In the genomic region with DNA sequence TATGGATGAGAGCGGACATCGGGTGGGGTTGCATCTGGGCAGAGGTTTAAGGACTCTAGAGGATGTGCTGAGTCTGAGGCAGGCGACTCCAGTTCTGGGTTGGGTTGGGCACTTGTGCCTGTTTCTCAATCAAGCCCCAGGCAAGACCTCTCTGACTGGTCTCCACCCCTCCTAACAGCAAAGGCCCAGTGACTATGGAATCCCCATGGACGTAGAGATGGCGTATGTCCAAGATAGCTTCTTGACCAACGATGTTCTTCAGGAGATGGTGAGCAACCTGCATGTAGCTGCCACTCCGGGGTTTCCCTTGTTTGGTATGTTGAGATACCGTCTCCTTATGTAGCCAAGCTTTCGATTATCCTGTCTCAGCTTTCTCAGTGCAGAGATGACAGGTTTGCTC, we compare ENCODE assay signal across 29 mouse cellular contexts. TPM values are rescaled to one million over a fixed set of nuclear protein-coding genes. Genes with fewer than 3 reads are reported as not detected.
DNase-seq lines count a peak whose midpoint lies in the region; ATAC-seq and TF ChIP-seq lines count a peak whose summit lies in the region.
"Had no signal": no experiment of that assay in that cellular context is flagged by ENCODE, and none has a peak within 500 bp of the region (broad histone marks: within the 10 kb centered on the region; RNA-seq: fewer than 3 reads in every experiment).

No protein-coding gene starts in this region.

- H3K27ac ChIP-seq in layer of hippocampus, adult 2 months = peak overlapping the region; percentile 3; the same call in 1 of the 2 replicates
- no peak overlapping the region for H3K27ac ChIP-seq in MEL (ENCODE audit: control insufficient read depth, low read depth, low read length)
- H3K27ac ChIP-seq in hindbrain, embryonic 11.5 days (ENCODE audit: low read depth, low read length) = no peak overlapping the region
- H3K27ac ChIP-seq: embryonic facial prominence, embryonic 13.5 days; embryonic facial prominence, embryonic 15.5 days; forebrain, embryonic 10.5 days; forebrain, embryonic 12.5 days had no signal

- H3K36me3 ChIP-seq in MEL (ENCODE audit: control insufficient read depth in 1 of 2, insufficient read depth in 2 of 2, low read length in 2 of 2) = peaks cover 0 to 3% of the 10 kb centered on the region in 2 experiments; a peak in 2 of 4 replicates
- peaks cover 21% of the 10 kb centered on the region for H3K36me3 ChIP-seq in hindbrain, embryonic 11.5 days (ENCODE audit: control insufficient read depth, insufficient read depth, low read length)

- no peak for TF ChIP-seq EP300 in MEL (IDR thresholded peaks at IDR 0.05; ENCODE audit: low read depth in 1 of 2, low read length in 2 of 2)

- no peak overlapping the region for H3K9ac ChIP-seq in MEL (ENCODE audit: control insufficient read depth, low read depth, low read length, poor library complexity, severe bottlenecking)
- no peak overlapping the region for H3K9ac ChIP-seq in hindbrain, embryonic 11.5 days (ENCODE audit: low read depth, low read length)
- H3K9ac ChIP-seq: embryonic facial prominence, embryonic 13.5 days; embryonic facial prominence, embryonic 15.5 days; forebrain, embryonic 12.5 days had no signal

- H3K4me1 ChIP-seq in MEL (ENCODE audit: control insufficient read depth in 1 of 2, insufficient read depth in 2 of 2, low read length in 2 of 2) = peaks cover 0 to 3% of the 10 kb centered on the region in 2 experiments; a peak in 2 of 4 replicates
- H3K4me1 ChIP-seq in hindbrain, embryonic 11.5 days (replicated peaks; ENCODE audit: control insufficient read depth, insufficient read depth, low read length) = peaks cover 2% of the 10 kb centered on the region; the same call in 1 of the 2 replicates

- no peak for TF ChIP-seq RAD21 in MEL (IDR thresholded peaks at IDR 0.05; ENCODE audit: low read depth, low read length)

- DNase-seq in cerebellum, adult 9-11 months = peak; percentile 49
- no peak for DNase-seq in layer of hippocampus, adult 2 months (ENCODE audit: low spot score in 2 of 2)
- no peak for DNase-seq in layer of hippocampus, adult 9-10 months (ENCODE audit: low spot score)
- DNase-seq in MEL (ENCODE audit: low read depth, low spot score) (peak; percentile 5), adipocyte (ENCODE audit: low spot score) (no peak)
- peak; percentile 7 for DNase-seq in naive thymus-derived CD4-positive, alpha-beta T cell, adult 2 months (ENCODE audit: low read depth)
- DNase-seq in hindbrain, embryonic 11.5 days (ENCODE audit: low spot score) = no peak
- DNase-seq: adrenal gland, adult 2 months; adrenal gland, postnatal 14 days; adrenal gland, postnatal 36 days; B cell, adult 2 months; cerebellum, adult 2 months; cerebellum, postnatal 14 days; cerebellum, postnatal 36 days; embryo, embryonic 11 days had no signal

- H3K4me3 ChIP-seq in layer of hippocampus, adult 2 months = no peak overlapping the region
- H3K4me3 ChIP-seq in MEL (ENCODE audit: control insufficient read depth in 1 of 2, insufficient read depth in 1 of 2, low read depth in 2 of 2, low read length in 2 of 2) = no peak overlapping the region
- H3K4me3 ChIP-seq in hindbrain, embryonic 11.5 days (ENCODE audit: low read depth, low read length) = no peak overlapping the region
- H3K4me3 ChIP-seq: embryonic facial prominence, embryonic 13.5 days; embryonic facial prominence, embryonic 15.5 days; erythroblast, embryonic 14.5 days; forebrain, embryonic 10.5 days; forebrain, embryonic 12.5 days had no signal

- TF ChIP-seq POLR2A in MEL (IDR thresholded peaks at IDR 0.05; ENCODE audit: control insufficient read depth in 1 of 2, insufficient read depth in 1 of 2, low read depth in 1 of 2, low read length in 2 of 2, poor library complexity in 1 of 2) = no peak

- no peaks in the 10 kb centered on the region for H3K27me3 ChIP-seq in MEL (ENCODE audit: control insufficient read depth in 1 of 2, insufficient read depth in 2 of 2, low read length in 2 of 2)
- H3K27me3 ChIP-seq in hindbrain, embryonic 11.5 days (ENCODE audit: control insufficient read depth, insufficient read depth, low read length) = no peaks in the 10 kb centered on the region
- H3K27me3 ChIP-seq: CH12.LX; embryonic facial prominence, embryonic 13.5 days; embryonic facial prominence, embryonic 15.5 days; forebrain, embryonic 12.5 days; Patski had no signal

- no peaks in the 10 kb centered on the region for H3K79me2 ChIP-seq in MEL (ENCODE audit: control insufficient read depth, insufficient read depth, low read length, poor library complexity)

- WGBS in hindbrain, embryonic 11.5 days = 96% methylated on average over 9 of the region's 9 CpGs

- no peak for TF ChIP-seq CTCF in layer of hippocampus, adult 2 months (conservative IDR thresholded peaks at IDR 0.05)
- no peak for TF ChIP-seq CTCF in MEL (IDR thresholded peaks at IDR 0.05 in 2 of 3, conservative IDR thresholded peaks at IDR 0.05 in 1 of 3; ENCODE audit: control insufficient read depth in 1 of 3, insufficient read depth in 1 of 3, low read depth in 2 of 3, low read length in 3 of 3, poor library complexity in 1 of 3, severe bottlenecking in 1 of 3)

- H3K4me2 ChIP-seq in hindbrain, embryonic 11.5 days (replicated peaks; ENCODE audit: low read depth, low read length) = no peak overlapping the region
- H3K4me2 ChIP-seq: embryonic facial prominence, embryonic 13.5 days; embryonic facial prominence, embryonic 15.5 days; forebrain, embryonic 12.5 days had no signal

- no peak for ATAC-seq in cerebellum, adult (ENCODE audit: insufficient number of reproducible peaks, low FRiP score, low TSS enrichment)
- ATAC-seq in hindbrain, embryonic 11.5 days (ENCODE audit: low FRiP score) = no peak
- ATAC-seq: activated CD4-positive, CD25-positive, alpha-beta regulatory T cell, adult 4 months; CD4-positive, CD25-positive, alpha-beta regulatory T cell, adult 4 months; forebrain, embryonic 14.5 days; forebrain, embryonic 16.5 days; Patski had no signal

- no peaks in the 10 kb centered on the region for H3K9me3 ChIP-seq in MEL (replicated peaks; ENCODE audit: insufficient read depth, low read length)
- H3K9me3 ChIP-seq in hindbrain, embryonic 11.5 days (ENCODE audit: control insufficient read depth, low read length) = no peaks in the 10 kb centered on the region
- H3K9me3 ChIP-seq: embryonic facial prominence, embryonic 13.5 days; embryonic facial prominence, embryonic 15.5 days; forebrain, embryonic 10.5 days; forebrain, embryonic 12.5 days; G1E had no signal

TF ChIP-seq in MEL, 35 proteins besides CTCF, POLR2A, EP300 and RAD21:
- no peak for TF ChIP-seq SMC3 (IDR thresholded peaks at IDR 0.05; ENCODE audit: low read depth, low read length)
- TF ChIP-seq POLR2AphosphoS2 (IDR thresholded peaks at IDR 0.05; ENCODE audit: low read length) = peak; percentile 43; the same call in 1 of the 2 replicates

RNA-seq across cellular contexts. Expression of gene Mpnd, which starts 9.8 kb away (rescaled TPM):
- 100 to 1,000 TPM; 101 to 103 TPM for total RNA-seq in layer of hippocampus, adult 2 months (2021)
- total RNA-seq in MEL (2012; rRNA removed) = 3.9 and 5.6 TPM in 2 replicates
- 10 to 100 TPM in 1 of 2 experiments, not detected in 1; 18.3 TPM for polyA plus RNA-seq in MEL (2012; ENCODE audit: insufficient read depth in 1 of 2, insufficient read length in 2 of 2, low read depth in 1 of 2, low replicate concordance in 2 of 2, missing spikeins in 1 of 2)
- 141 and 163 TPM in 2 replicates for polyA plus RNA-seq in hindbrain, embryonic 11.5 days (2014; fragmentation: Nextera tagmentation; extraction: Ambion mirVana)

RNA-seq across cellular contexts. Expression of gene Stap2, which starts 9.9 kb away (rescaled TPM):
- total RNA-seq in layer of hippocampus, adult 2 months (2021) = 1 to 10 TPM; 2.2 to 2.8 TPM
- total RNA-seq in MEL (2012; rRNA removed) = 0.08 and 0.10 TPM in 2 replicates
- polyA plus RNA-seq in MEL (2012; ENCODE audit: insufficient read depth in 1 of 2, insufficient read length in 2 of 2, low read depth in 1 of 2, low replicate concordance in 2 of 2, missing spikeins in 1 of 2) = under 1 TPM in 1 of 2 experiments, not detected in 1; 0.08 TPM
- 5.1 and 6.3 TPM in 2 replicates for polyA plus RNA-seq in hindbrain, embryonic 11.5 days (2014; fragmentation: Nextera tagmentation; extraction: Ambion mirVana)
- total RNA-seq: common myeloid progenitor, adult 5-6 weeks had no signal
- polyA plus RNA-seq: erythroblast, embryonic 14.5 days; G1E had no signal

RNA-seq across cellular contexts. Expression of gene Sh3gl1, which starts 21.1 kb away (rescaled TPM):
- 10 to 100 TPM; 63.0 to 69.7 TPM for total RNA-seq in layer of hippocampus, adult 2 months (2021)
- 36.7 and 41.0 TPM in 2 replicates for total RNA-seq in MEL (2012; rRNA removed)
- polyA plus RNA-seq in MEL (2012; ENCODE audit: insufficient read depth in 1 of 2, insufficient read length in 2 of 2, low read depth in 1 of 2, low replicate concordance in 2 of 2, missing spikeins in 1 of 2) = 10 to 100 TPM in 1 of 2 experiments, not detected in 1; 78.4 TPM
- 112 and 114 TPM in 2 replicates for polyA plus RNA-seq in hindbrain, embryonic 11.5 days (2014; fragmentation: Nextera tagmentation; extraction: Ambion mirVana)

RNA-seq across cellular contexts. Expression of gene Chaf1a, which starts 24.9 kb away (rescaled TPM):
- 1 to 10 TPM; 2.7 to 3.3 TPM for total RNA-seq in layer of hippocampus, adult 2 months (2021)
- 48.5 and 49.5 TPM in 2 replicates for total RNA-seq in MEL (2012; rRNA removed)
- polyA plus RNA-seq in MEL (2012; ENCODE audit: insufficient read depth in 1 of 2, insufficient read length in 2 of 2, low read depth in 1 of 2, low replicate concordance in 2 of 2, missing spikeins in 1 of 2) = 100 to 1,000 TPM in 1 of 2 experiments, not detected in 1; 116 TPM
- polyA plus RNA-seq in hindbrain, embryonic 11.5 days (2014; fragmentation: Nextera tagmentation; extraction: Ambion mirVana) = 16.1 and 18.9 TPM in 2 replicates

RNA-seq across cellular contexts. Expression of gene Fsd1, which starts 29.0 kb away (rescaled TPM):
- 10 to 100 TPM; 67.2 to 69.0 TPM for total RNA-seq in layer of hippocampus, adult 2 months (2021)
- not detected in 2 replicates for total RNA-seq in MEL (2012; rRNA removed)
- not detected for polyA plus RNA-seq in MEL (2012; ENCODE audit: insufficient read depth in 1 of 2, insufficient read length in 2 of 2, low read depth in 1 of 2, low replicate concordance in 2 of 2, missing spikeins in 1 of 2)
- 65.0 and 66.5 TPM in 2 replicates for polyA plus RNA-seq in hindbrain, embryonic 11.5 days (2014; fragmentation: Nextera tagmentation; extraction: Ambion mirVana)
- total RNA-seq: common myeloid progenitor, adult 5-6 weeks had no signal
- polyA plus RNA-seq: activated CD4-positive, CD25-positive, alpha-beta regulatory T cell, adult 4 months; erythroblast, embryonic 14.5 days; G1E had no signal

Comparison
In these comparisons a context has a peak if more than half of its experiments do, and no peak if none do; other contexts are left out.
1. DNase-seq: peak in cerebellum, adult 9-11 months (single experiment), MEL (single experiment) and naive thymus-derived CD4-positive, alpha-beta T cell, adult 2 months (single experiment); none in layer of hippocampus, adult 2 months (0 of 2), layer of hippocampus, adult 9-10 months (single experiment), adipocyte (single experiment) and hindbrain, embryonic 11.5 days (single experiment).
2. RNA of gene Mpnd, which starts 9.8 kb away (total RNA-seq): 101 to 103 TPM in layer of hippocampus, adult 2 months; 3.9 to 5.6 TPM in MEL; every median in the first group is over 10 times any median in the second.